Mouse (Mus musculus): ENCODE results near the gene Arsb.

DNA sequence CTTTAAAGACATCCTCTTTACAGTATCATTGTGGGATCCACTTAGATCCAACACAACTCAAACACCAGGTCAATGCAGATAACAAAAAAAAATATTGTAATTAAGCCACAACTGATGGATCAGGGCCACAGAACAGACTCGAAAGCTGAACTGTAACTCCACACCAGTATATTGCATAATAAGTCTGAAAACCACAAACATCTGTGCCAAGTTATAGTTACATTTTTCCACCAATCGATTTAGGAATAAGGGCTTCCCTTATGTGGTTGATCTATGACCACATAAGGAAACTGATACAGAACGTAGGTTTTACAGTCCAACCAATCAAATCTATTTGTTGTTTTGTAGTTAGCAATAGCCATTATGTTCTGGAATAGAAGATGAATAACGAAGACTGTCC is 16.3 kb upstream of the Arsb start:
- TF ChIP-seq CTCF (IDR thresholded peaks at IDR 0.05; ENCODE audit: borderline replicate concordance, control insufficient read depth, extremely low read depth, insufficient read depth, low read length, poor library complexity) (no peak), POLR2A (IDR thresholded peaks at IDR 0.05; ENCODE audit: control insufficient read depth, extremely low read depth, insufficient read depth, low read length, poor library complexity) (no peak)

Measured in thymus, adult 2 months (tissue).